Mouse (Mus musculus) B cell, adult 2 months (primary cell): ENCODE results near the gene Dad1.
"Not testable (repeated sequence)": the region's sequence is repeated elsewhere in the genome, so short reads cannot be mapped to it uniquely, and the experiment has no call there.

Experiments used
- DNase-seq, 2 experiments: peaks; one replicate each; pipeline ENCODE4 v3.0.0; 2022

The Dad1 gene

DNA sequence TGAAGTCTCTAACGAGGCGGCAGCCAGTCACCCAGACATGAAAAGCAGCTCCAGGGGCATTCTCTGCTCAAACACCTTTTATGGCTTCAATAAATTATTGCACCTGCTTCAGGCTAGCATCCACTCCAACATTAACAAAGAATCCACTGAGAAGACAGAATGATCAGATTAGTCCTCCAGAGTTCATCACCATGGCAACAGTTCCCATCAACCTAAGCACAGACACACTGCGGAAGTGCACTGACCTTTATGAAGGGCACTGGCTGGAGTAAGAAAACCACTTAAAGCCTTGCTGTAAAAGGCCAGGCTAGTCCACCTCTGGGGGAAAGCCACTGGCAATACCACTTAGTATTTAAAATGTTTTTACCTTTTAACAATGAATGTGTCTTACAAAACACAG is 9.7 kb downstream of the Dad1 start:
- no peak for DNase-seq

DNA sequence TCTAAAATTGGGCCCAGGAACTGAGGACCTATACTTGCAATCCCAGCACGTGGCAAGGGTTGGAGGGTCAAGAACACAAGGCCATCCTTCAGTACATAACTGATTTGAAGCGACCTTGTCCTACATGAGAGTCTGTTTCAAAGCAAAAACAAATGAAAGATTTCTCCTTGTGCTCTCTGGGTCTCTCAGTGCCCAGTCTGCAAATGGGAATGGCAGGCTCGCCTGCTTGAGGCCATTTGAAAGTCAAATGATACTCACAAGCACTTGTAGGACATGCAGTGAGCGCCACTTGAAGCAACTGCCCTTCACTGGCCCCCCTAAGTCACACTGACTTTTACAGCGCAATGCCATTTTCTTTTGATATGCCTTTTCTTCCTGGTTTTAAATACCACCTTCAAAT is 13.4 kb downstream of the Dad1 start:
- DNase-seq: no peak

DNA sequence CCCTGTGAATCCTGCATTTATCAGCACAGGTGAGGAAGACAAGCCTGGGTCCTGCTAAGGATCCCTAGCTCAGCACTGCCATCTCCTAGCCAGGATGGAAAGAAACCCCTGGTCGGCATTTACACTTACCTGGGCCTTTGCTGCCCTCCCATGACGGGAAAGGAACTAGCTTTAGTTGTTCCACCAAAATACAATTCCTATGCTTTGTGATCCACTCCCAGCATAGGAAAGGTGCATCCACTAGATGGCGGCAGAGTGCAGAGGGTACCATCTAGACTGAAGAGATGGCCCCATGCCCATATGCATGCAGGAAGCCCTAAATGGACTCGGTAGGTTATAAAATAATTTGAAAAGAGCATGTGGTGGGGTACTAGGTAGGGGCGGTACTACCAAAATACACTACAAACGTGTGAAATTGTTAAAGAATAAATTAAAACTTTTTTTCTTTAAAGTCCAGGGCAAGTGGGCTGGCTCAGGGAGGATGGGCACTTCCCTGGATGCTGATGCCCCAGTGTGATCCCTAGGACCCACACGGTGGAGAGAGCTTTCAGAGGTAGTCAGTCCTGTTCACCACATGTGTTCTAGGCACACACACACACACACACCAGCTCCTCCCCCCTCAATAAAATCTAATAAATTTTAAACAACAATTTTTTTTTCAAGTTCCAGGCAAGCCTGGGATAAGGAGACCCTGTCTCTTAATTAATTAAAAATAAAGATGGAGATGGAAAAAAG is 14.7 kb downstream of the Dad1 start:
- peak; percentile 90 to 91 for DNase-seq

DNA sequence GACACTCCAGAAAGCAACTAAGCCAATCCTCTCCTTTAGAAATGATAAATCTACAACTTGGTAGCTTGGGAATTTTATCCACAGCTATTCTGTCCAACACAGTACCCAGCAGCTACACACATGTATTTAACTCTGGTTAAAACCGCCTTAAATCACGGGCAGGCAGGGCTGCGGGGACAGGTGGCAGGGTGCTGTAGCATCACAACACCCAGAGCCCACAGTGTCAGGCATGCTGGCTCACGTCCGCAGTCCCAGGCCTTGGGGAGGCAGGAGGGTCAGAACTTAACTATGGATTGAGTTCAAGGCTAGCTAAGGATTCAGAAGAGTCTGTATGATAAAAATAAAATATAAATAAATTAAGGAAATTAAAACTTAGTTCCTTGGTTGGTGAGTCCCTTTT is 17.0 kb downstream of the Dad1 start:
- DNase-seq: no peak

DNA sequence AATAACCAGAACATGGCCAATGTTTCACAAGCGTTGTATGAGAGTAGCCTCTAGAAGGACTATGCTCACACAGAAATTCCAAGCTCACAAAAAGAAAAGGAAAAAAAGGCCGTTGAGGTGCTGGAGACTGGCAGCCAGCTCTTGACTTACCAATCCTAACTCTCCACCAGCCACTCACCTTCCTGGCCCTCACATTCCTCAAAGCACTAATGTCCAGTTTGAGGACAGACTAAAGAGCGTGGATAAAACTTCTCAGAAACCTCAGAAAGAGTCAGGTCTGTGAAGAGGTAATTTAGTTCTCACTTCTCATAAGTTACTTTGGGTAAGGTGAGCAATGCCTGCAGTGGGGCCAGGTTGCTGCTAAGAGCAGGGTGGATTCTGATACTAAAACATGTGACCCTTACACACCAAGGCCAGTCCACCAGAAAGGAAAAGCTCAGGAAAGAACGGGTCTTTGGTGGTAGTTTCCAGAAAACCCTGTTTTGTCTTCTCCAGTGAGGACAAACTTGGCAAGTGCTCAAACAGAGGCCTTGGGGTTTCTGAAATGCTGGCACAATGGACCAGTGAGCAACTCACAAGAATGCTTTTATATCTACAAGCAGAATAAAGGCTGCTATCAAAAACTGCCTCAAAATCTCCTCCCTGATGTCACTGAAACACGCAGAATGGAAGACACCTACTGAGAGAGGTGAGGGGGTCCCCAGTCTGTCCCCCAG is 17.9 kb downstream of the Dad1 start:
- DNase-seq: no peak

DNA sequence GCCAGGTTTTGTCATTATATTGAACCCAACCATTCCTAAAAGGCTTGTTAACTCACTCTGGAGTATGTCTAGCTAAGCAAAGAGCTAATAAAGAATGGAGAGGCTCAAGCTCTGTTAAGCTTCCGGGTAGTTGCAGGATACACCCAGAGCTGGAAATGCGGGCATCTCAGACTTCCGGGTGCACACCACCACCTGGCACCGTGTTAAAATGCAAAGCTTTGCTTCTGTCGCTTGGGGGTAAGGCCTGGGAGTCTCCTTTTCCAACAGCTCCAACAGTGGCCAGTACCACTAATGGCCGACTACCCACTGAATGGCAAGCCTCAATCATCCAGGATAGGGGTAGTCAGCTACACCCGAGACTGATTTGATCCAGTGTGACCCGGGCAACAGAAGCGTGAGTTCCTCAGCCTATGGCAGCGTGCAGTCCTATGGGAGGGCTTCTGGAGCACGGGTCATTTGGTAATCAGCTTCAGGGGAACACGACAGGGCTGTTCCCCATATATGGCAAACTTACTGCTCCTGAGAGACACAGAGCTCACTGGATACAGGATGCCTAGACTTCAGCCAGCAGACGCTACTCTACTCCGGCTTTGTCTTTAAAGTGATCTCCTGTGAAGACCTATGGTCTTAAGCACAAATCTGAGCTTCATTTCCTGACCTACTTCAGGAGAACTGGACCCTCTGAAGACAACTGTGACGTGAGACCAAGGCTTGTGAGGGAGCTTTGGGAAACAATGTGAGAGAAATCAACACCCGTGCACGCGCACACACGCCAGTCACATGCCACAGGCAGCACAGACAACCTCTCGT is 19.5 kb downstream of the Dad1 start:
- no peak for DNase-seq

DNA sequence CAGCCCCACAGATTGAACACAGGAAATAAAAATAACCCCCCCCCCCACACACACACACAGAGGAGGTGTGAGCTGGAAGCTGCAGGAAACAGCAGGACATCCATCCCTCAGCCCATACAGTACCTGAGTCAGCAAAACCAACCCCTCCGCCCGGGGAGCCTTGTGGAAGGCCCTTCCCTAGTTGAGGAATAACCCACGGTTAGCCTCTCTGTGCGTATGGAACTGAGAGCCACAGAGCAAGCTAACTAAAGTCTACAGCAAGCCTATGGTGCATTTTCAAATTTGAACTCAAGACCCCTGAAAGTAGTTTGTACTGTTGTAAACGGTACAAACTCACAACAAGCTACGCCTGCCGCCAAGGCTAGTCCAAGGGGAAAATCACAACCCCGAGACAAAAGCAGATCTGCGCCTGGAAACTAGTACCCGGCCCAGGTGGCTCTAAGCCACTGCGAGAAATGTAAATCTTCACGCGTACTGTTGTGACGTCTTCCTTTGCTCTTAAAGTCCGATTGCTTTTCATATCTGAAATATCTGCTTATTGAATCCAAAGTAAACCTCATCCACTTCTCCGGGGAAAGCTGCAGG is 20.3 kb downstream of the Dad1 start:
- DNase-seq: peak in 1 of 2 experiments; percentile 50

DNA sequence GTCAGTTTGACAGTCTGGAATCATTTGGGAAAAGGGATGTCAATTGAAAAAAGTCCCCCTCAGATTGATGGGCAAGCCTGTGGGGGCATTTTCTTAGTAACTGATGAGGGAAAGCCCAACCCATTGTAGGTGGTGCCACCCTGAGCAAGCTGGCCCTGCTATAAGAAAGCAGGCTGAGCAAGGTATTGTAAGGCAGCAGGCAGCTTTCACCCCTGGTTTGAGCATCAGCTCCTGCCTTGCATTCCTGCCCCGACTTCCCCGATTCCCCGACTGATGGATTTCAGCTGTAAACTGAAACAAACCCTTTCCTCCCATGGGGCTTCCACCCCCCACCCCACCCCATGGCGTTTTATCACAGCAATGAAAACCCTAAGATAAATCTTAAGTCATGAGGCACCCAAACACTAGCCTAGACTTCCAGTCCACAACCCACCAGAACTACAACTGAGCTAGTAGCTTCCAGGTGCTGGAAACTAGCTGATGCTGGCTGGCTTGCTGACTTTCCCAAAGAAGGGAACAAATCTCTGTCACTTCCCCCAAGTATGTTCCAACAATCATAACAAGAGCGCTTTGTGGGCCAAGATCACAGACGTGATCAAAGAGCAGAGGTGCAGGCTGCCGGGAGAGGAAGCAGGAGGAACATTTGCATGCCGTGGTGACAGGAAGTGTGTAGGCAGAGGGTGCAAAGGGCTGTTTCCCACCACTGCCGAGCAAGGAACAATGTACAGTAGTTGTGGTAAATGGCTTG is 20.9 kb downstream of the Dad1 start:
- peak; percentile 81 to 84 for DNase-seq

DNA sequence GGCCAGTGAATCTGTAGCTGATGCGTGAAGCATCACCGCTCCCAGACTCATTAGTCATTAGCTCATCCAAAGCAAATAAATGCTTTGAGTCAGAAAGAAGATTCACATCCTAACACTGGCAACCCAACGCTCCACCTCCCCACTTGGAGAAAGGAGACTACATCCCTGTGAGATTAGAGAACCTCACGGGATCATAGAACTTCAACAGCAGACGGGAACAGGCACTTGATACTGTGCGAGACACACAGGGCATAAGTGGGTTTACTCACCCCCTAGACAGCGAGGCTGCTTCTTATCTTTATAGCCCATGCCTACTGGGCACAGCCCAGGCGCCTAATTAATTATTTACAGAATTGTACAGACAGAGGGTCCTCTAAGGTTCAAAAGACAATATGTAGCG is 21.8 kb downstream of the Dad1 start:
- no peak for DNase-seq

DNA sequence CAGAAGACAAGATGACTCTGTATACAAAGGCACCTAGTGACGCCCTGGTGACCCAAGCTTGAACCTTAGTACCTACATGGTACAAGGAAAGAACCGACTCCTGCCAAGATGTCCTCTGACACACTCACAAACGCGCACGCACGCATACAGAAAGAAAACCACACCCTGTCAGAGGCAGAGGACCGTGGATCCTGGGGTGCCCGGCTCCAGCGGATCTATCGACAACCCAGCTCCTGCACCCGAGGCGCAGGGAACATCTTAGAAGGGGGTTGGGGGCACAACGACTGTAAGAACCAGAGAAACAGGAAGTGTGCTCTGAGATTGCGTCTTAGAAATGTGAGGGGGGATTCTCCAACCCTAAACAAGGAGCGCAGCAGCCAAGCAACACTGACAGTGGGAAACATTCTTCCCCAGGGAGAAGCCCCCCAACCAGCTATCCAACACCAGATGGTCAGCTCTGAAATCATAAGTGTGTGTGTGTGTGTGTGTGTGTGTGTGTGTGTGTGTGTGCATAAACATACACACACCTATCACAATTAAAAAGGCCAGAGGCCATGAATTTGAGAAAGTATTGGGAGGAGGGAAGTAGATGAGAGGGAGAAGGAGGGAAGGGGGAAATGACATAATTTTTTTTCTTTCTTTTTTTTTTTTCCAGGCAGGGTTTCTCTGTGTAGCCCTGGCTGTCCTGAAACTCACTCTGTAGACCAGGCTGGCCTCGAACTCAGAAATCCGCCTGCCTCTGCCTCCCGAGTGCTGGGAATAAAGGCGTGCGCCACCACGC is 22.5 kb downstream of the Dad1 start:
- DNase-seq: peak; percentile 82 to 86

DNA sequence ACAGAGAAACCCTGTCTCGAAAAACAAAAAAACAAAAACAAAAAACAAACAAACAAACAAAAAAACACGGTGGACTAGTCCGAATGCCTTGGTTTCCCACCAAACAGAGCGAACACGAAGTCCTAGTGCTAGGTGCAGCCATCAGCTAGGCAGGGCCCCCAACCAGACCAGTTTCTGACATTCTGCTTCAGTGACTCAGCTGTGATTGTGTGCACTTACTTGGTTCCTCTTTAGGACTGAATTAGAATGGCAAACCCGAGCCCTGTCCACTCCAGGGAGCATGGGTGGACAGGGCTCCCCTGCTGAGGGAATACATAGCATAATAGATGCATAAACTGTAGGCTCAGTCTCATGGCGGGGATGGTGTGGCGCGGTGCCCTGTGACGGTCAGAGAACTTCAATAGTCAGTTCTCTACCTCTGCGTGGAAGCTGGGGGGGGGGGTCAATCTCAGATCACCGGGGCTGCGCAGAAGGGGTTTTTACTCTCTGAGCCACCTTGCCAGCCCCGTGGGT is 23.2 kb downstream of the Dad1 start:
- peak; percentile 72 to 73 for DNase-seq

DNA sequence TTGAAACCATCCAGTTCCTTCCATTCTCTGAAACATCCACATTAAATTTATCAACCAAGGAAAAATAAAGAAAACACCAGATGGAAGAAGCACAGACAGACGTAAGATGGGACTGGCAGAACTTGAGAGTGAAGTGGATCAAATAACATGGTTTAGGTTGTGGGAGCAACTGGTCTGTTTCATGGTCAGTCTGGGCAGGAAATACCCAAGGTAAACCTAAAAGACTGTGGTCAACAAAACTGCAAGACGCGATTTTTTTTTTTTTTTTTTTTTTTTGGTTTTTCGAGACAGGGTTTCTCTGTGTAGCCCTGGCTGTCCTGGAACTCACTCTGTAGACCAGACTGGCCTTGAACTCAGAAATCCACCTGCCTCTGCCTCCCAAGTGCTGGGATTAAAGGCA is 24.1 kb downstream of the Dad1 start:
- DNase-seq: not testable (repeated sequence)

DNA sequence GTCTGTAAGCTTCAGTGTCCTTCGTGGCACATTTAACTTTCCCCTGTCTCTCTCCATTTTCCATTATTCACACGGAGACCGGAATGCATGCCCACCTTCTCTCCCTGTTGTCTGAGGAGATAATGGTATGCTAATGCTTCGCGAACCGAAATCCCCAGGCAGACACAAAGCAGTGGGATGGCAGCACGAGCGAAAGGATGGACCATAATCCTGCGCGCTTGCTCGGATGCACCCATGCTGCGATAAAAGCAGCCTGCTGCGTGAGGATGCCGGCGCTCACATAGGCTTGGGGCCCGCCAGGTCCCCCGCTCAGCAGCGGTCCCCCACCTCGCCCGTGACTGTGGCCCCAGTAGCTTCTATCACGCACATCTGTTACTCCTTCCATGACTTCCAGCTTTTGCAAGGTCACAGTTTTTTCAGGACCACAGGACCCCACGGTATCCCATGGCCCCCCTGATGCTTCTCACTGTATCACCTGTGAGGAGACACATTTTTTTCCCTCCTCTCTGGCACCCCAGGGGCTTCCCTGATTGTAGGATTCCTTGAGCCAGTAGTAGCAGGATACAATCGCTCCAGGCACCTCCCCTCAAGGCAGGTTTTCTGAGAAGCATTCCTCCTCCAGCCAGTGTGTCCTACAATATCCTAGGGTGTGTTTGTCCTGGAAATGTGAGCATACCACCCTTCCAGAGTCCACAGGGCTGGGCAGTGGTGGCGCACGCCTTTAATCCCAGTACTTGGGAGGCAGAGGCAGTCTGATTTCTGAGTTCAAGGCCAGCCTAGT is 24.8 kb downstream of the Dad1 start:
- DNase-seq: no peak

DNA sequence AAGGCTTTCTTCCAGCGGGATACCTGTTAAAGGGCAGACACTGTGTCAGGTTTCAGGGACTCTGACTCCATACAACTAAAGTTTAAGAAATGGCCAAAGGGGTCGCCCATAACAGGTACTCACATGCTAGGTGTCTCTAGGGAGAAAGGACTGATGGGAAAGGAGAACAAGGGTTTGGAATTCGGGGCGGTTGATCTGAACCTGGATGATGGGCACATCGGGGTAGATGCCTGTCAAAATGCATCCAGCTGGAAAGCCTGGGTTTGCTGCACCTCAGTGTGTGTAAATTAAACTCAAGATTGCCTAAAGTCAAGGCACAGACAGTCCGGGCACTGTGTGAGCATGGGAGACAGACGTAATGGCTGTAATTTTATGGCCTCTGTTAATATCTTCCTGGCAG is 25.4 kb downstream of the Dad1 start:
- no peak for DNase-seq

DNA sequence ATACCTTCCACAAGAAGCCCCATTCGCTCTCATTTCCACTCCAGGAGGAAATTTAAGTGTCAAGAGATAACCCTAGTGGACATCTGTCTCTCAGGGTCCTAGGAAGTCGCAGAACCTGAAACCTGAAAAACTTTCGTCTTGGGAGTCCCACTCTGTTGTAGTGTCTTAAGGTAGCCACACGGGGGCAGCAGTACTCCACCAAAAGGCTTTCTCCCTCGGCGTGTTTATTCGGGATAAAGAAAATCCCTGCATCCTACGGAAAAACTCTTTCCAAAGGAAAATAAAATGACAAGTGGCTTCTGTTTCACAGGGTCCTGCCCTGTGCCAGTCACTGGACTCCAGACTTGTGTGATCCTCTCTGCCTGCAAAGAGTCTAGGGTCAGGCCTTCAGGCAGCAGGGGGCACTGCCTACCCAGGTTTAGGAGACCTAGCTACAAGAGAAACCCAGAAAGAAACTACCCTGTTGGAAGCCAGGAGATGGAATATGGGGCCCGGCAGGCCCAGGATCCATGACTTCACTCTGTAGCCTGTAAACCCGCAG is 25.9 kb downstream of the Dad1 start:
- peak; percentile 88 to 89 for DNase-seq

DNA sequence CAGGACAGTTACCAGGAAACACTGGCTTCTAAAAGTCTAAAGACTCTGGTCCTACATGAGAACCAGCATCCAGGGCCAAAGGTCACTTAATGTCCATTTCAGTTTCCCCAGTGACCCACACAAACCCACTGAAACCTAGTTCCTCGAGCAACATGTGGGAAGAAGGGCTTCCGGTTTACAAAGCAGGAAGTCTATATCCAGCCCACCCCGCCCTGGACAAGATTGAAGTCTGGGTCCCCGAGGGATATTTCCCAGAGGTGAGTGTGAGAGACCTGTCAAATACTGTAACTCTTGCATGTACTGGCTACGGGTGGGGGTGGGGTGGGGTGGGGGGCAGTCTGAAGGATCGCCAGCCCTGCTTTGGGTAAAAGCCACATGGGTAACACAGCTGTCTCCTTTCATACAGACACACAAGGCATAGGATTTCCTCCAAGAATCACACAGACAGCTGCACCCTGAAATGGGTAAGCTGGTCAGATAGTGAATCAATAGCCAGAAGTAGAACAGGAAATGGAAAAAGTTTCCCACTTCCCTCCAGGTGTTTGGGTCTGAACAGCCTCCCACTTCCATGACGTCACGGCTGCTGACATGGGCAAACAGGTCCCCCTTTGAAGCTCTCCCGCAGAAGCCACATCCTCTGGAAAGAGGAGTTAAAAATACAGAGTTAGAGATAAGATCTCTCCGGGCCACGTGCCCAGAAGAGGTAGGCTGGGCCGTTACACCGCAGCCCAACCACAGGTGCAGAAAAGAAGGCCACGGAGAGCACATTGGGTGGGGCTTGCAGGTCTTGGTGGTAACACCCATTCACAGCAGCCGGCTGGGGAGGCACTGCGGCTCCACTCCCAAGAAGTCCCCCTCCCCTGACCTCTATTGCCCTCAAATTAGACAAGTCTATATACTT is 26.7 kb downstream of the Dad1 start:
- peak; percentile 82 to 83 for DNase-seq

DNA sequence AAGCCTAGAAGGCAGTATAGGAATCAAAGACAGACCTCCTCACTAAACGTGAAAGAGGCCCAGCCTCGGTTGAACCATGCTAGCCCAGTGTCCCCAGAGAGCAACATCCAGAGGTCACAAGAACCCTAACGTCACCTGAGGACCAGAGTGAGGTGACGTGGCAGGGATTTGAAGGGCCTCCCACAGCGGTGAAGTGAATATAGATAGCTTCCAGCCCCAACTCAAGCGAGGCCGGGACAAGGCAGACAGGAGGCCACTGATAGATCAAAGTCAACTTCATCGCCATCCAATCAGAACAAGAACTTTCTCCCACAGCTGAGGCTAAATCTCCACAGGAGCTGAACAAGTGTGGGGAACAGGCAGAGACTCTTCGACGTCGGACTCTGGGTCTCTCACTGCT is 28.2 kb downstream of the Dad1 start:
- no peak for DNase-seq

DNA sequence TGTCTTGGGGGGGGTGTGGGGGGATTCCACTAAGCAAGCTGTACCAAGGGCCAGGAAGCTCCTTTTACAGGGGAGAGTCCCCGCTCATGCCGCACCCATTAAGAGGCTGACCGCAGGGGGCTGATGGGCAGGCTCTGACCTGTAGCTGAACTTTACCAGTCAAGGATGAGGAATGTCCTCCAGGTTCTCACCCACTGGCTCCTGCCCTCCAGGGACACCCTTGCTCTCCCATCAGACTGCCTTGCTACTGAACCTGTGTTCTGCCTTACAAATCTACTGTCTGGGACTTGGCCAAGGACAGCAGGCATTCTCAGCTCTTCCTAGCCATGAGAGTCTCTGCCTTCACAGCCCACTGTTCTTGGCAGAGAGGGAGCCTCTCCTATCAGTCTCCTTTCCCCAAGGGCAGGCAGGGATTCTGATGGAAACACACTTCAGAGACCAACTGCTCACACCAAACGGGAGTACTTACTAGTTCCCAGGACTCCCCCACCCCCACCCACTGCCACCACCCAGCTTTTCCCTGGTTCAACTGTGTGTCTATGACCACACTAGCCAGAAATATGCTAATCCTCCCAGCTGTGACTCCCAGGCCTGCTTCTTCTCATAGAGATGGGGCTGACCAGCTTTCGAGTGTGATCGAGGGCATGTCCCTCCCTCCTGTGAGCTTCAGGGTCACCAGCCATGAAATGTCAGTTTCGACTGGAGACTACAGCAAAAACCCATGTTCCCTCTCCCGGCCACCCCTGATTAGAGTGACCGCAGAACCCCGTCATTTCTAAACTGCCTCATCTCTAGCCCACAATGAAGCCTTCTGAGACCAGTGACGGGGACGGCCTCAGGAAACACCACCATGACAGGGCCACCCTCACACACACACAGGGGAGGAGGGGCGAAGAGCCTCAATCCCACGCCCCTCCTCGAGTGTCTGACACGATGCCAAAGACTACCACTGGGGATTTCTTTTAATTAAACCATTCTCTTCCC is 29.1 kb downstream of the Dad1 start:
- peak; percentile 35 to 37 for DNase-seq
